Mouse (Mus musculus): ENCODE measurements around the gene Acsf2.
A peak's percentile ranks its signal among the peaks of the same experiment; 100 is the strongest.

The Acsf2 gene

DNA sequence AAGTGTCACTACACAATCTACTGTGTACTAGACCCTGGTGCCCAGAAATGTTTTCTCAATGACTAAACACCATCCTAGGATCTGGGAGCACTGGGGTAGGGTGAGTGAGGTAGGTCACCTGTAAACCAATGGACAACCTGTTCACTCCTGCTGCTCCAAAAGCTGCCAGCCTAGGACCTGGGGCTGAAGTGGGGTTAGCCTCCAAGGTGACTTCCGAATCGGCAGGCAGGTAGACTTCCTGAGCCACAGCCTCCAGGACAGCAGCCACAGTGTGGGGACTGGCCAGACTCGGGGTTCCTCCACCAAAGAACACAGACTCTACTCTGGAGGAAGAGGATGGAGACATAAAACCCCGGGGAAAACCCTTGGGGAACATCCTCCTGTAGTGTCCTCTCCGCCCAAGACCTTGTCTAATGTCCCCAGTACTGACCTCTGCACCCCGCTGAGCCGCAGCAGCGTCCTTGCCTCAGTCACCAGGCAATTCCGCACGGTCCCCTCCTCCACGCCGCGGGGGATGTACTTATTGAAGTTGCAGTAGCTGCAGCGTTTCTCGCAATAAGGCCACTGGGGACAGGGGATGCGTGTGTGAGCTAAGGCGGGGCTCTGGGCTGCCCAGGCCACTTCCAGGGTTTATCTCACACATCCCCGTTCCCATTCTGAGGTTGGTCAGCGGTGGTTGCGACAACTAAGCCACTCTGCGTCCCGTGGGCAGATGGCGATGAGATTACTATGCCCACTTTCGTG is 53.5 kb downstream of the Acsf2 start:
- DNase-seq (ENCODE audit: low spot score in 2 of 2) = peak; percentile 19 to 26

GRCm38 (mm10) chr11:94547271-94547670 is 54.4 kb downstream of the Acsf2 start:
- no peak for DNase-seq (ENCODE audit: low spot score in 2 of 2)

DNA sequence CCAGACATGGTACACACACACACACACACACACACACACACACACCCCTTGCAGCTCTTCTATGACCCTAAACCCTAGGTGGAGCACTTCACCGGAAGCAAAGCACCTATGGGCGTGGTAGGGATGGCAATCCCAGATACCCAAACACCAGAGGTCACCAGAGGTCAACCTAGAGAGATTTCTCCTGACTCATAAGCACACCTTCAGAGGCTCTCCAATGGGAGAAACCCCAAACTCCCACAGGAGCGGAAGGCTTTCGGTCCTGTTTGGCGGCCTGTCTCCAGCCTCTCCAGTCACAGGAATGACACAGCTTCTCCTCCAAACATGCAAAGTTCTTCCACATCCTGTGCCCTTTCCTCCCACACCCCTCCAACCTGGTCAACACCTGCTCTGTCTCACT is 55.3 kb downstream of the Acsf2 start:
- DNase-seq (ENCODE audit: low spot score in 2 of 2) = no peak

GRCm38 (mm10) chr11:94544422-94544821 is 57.2 kb downstream of the Acsf2 start:
- no peak for DNase-seq (ENCODE audit: low spot score in 2 of 2)

GRCm38 (mm10) chr11:94543932-94544331 is 57.7 kb downstream of the Acsf2 start:
- DNase-seq (ENCODE audit: low spot score in 2 of 2) = peak in 1 of 2 experiments; percentile 47

DNA sequence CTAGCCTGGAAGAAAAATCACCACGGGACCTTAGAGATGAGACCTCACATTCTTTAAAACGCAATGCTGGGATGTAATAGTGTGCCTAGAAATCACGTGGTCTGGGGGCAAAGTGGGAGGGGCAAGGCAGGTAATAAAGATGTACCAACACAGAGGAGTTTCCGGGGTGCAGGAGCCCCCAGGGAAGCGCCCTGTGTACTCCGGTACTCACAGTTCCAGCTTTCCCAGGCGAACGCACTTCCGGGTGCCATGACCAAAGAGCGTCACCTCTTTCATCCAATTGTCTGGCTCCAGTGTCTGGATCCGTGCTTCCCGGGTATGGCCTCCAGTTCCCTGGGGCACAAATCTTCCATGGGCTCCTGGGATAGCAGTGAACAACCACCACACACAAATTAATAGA is 58.3 kb downstream of the Acsf2 start:
- DNase-seq (ENCODE audit: low spot score in 2 of 2) = no peak

DNA sequence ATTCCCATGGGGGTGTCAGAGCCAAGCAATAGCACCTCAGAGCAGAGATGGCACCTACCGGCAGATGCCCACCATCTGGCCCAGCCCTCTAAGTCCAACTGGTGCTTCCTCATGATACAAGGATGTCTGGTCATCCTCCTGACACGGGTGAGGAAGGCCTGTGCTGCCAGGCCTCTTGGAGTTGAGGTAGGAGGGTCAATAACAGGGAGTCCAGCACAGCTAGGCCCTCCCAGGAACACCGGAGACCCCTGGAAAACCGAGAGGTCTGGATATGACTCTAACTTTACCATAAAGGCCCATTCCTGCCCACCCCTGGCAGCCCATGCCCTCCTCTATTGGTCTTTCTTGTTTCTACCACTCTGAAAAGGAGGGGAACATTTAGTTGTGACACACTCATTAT is 59.3 kb downstream of the Acsf2 start:
- no peak for DNase-seq (ENCODE audit: low spot score in 2 of 2)

DNA sequence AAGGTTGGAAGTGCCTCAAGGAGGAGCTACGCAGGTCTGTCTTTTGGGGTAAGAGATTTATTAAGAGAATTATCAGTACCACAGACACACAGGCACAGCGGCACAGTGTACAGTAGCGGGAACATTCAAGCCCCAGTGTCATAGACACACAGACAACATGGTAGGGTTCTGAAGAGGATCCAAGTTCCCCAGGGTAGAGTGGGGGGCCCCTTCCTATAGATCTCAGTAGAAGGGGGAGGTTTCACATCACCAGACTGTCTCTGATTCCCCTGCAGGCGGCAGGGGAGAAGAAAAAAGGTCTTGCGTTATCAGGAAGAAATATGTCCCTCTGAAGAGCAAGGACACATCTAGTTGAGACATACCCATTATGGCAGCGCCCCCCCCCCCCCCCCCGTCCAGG is 61.9 kb downstream of the Acsf2 start:
- DNase-seq (ENCODE audit: low spot score in 2 of 2) = no peak

- DNase-seq (ENCODE audit: low spot score in 2 of 2) = no peak
Observed at GRCm38 (mm10) chr11:94538733-94539292, 62.9 kb downstream of the Acsf2 start.

DNA sequence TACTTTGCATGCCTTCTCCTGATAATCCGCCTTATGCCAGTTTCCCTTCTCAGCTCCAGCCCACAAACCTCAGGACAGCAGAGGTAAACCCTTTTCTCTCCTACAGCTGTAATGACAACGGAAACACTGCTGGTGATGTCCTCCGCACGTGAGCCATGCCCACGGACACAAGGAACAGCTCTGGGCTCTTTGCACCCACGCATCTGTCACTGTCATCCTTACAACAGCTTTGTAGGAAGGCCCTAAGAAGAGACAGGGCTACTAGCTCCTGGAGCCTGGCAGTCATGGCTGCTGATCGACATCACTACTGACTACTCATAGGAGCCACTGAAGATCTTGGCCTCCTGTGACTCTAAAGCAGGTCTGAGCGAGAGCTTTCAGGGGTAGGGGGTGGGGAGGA is 68.5 kb downstream of the Acsf2 start:
- DNase-seq (ENCODE audit: low spot score in 2 of 2) = no peak

GRCm38 (mm10) chr11:94528879-94529278 is 72.8 kb downstream of the Acsf2 start:
- DNase-seq (ENCODE audit: low spot score in 2 of 2) = no peak

DNA sequence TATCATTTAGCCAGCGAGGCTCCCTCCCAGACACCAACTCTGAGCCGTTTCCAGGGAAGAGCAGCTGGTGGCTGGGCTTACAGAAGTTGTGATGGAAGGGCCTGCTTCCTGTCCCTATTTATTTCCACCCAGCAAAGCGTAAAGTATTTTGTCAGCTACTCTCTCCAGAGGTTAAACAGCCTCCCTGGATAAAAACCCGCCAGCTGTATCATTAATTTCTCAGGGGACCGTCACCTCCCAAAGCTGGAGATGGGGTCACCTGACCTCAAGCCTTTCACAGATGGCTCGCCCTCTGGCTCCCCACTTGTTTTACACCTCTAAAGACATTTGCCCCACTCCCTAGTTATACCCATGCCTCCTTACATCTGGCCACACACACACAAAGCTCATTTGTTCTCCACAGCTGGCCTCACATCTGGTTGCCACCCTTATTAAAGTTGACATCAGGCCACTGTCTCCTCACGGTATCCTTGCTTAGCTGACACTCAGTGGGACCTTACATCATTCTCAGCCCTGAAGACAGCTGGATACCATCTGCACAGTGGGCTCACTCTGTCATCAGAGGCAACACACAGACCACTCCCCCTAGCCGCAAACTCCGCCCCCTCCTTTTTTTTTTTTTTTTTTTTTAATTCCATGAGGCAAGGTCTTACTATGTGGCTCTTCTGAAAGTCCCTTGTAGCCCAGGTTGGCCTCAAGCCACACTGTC is 75.3 kb downstream of the Acsf2 start:
- no peak for DNase-seq (ENCODE audit: low spot score in 2 of 2)

- DNase-seq (ENCODE audit: low spot score in 2 of 2) = peak in 1 of 2 experiments; percentile 21
Observed at GRCm38 (mm10) chr11:94521219-94521843, 80.3 kb downstream of the Acsf2 start, which contains the start of gene Mycbpap. TSS of gene Mycbpap (minus strand) at chr11:94521742.

- DNase-seq (ENCODE audit: low spot score in 2 of 2) = no peak
Observed at GRCm38 (mm10) chr11:94513452-94513851, 88.2 kb downstream of the Acsf2 start.

DNA sequence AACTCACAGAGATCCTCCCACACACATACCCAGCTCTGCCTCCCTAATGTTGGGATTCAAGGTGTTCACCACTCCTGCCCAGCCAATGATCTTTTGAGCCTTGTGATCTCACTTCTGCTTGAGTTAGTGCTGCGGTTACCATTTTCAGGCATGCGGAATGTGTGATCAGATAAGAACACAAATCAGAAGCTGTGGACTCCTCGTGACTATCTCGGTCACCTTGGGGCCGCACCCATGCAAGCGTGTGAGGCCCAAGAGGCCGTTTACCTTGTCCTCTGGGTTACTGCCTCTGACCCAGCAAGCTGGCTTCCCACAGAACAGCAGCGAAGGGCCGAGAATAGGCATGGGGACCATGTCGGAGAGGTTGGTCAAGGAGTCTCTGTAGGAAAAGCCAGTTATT is 92.7 kb downstream of the Acsf2 start:
- DNase-seq (ENCODE audit: low spot score in 2 of 2) = no peak
